Mouse (Mus musculus) cerebellum, adult 2 months (tissue): ENCODE data around the gene Habp2. TPM values are rescaled to one million over a fixed set of nuclear protein-coding genes. Genes with fewer than 3 reads are reported as not detected.
"Not testable (repeated sequence)": the region's sequence is repeated elsewhere in the genome, so short reads cannot be mapped to it uniquely, and the experiment has no call there.

Experiments used
- DNase-seq, 2 experiments: peaks; one replicate each; pipeline ENCODE4 v3.0.0; 2021
- H3K27ac ChIP-seq: fragments of 200-500 bp; 2 replicates; pipeline ENCODE4 v1.5.1; 2012; ENCODE audit warnings: low read length, control low read depth, inconsistent platforms; ENCODE audit not compliant: insufficient read depth
- H3K27me3 ChIP-seq: fragments of 200-500 bp; 2 replicates; pipeline ENCODE4 v1.6.1; 2012; ENCODE audit warnings: inconsistent platforms, mild to moderate bottlenecking, low read length, moderate library complexity; ENCODE audit not compliant: control insufficient read depth, insufficient read depth
- H3K4me1 ChIP-seq: fragments of 200-500 bp; 2 replicates; pipeline ENCODE4 v1.6.1; 2011; ENCODE audit warnings: low read length; ENCODE audit not compliant: control insufficient read depth, insufficient read depth
- H3K4me3 ChIP-seq: fragments of 200-500 bp; replicated peaks from 2 replicates; pipeline ENCODE3; 2011; ENCODE audit warnings: mild to moderate bottlenecking, low read depth, low read length, control low read depth; ENCODE audit not compliant: insufficient read depth
- CTCF ChIP-seq: fragments of 200-500 bp; IDR thresholded peaks from 2 replicates; pipeline ENCODE4 v1.5.1; 2011; ENCODE audit warnings: low read depth, mild to moderate bottlenecking, control low read depth, low read length, moderate library complexity, borderline replicate concordance; ENCODE audit not compliant: insufficient read depth
- POLR2A ChIP-seq: fragments of 200-500 bp; IDR thresholded peaks from 2 replicates; pipeline ENCODE4 v1.6.1; 2011; ENCODE audit warnings: low read length, control low read depth, borderline replicate concordance; ENCODE audit not compliant: insufficient read depth
- WGBS: fragments of 180-500 bp; shearing (Covaris S2); methylation state at CpG from one replicate; pipeline ENCODE4 v1.1.7; 2018; 5-methylcytosine and 5-hydroxymethylcytosine counted together
- polyA plus RNA-seq: library from polyadenylated mRNA; depleted of rRNA; stranded (reverse); fragments of >200 nt; gene quantifications from 2 replicates; pipeline ENCODE4 v1.2.3, GENCODE M21; 2012

The Habp2 gene
- polyA plus RNA-seq, 1 experiment: not detected

DNA sequence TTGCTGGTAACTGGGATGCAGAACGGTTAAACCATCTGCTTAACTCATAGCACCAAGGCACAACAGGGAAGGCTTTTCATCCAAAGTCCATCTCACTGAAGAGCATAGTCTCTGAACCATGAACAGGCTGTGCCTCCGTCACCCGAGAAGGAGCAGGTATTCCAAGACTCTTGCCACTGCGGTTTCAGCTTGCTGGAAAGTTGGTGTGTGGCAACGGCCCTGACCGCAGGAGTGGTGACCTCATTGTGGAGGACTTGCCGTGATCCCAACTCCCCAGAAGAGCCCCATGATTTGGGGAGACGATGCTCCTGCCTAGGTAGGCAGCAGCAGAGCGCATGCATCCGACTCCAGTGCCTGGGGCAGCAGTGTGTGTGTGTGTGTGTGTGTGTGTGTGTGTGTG, 66.8 kb downstream of the Habp2 start:
- DNase-seq: no peak
- Histone ChIP-seq H3K4me1 (no peaks in the 10 kb centered on the region), H3K27me3 (no peaks in the 10 kb centered on the region), H3K4me3 (no peak overlapping the region), H3K27ac (no peak overlapping the region)
- TF ChIP-seq CTCF: no peak
- TF ChIP-seq POLR2A: no peak
- 80% methylated on average over 10 of the region's 10 CpGs for WGBS

DNA sequence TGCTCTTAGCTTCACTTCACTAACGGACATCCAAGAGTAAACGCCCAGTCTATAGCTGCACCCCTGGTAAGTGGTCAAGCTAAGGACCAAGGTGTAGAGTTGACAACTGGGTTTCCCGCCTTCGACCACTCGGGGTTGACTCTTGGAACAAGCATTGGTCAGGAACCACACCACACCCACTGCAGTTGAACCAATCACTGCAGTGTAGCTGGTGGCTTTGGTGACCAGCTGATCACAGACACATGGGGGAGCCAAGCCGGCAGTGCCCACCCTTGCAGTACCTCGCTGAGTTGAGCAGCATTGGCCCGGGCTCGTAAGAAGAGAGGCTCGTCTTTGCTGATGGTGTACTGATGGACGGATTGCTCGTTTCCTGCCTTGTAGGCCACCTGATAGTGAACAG, 68.3 kb downstream of the Habp2 start:
- TF ChIP-seq POLR2A (no peak), CTCF (no peak)
- no peaks in the 10 kb centered on the region for H3K4me1 ChIP-seq
- H3K27me3 ChIP-seq: no peaks in the 10 kb centered on the region
- no peak overlapping the region for H3K4me3 ChIP-seq
- no peak for DNase-seq
- H3K27ac ChIP-seq: no peak overlapping the region
- 92% methylated on average over 12 of the region's 12 CpGs for WGBS

DNA sequence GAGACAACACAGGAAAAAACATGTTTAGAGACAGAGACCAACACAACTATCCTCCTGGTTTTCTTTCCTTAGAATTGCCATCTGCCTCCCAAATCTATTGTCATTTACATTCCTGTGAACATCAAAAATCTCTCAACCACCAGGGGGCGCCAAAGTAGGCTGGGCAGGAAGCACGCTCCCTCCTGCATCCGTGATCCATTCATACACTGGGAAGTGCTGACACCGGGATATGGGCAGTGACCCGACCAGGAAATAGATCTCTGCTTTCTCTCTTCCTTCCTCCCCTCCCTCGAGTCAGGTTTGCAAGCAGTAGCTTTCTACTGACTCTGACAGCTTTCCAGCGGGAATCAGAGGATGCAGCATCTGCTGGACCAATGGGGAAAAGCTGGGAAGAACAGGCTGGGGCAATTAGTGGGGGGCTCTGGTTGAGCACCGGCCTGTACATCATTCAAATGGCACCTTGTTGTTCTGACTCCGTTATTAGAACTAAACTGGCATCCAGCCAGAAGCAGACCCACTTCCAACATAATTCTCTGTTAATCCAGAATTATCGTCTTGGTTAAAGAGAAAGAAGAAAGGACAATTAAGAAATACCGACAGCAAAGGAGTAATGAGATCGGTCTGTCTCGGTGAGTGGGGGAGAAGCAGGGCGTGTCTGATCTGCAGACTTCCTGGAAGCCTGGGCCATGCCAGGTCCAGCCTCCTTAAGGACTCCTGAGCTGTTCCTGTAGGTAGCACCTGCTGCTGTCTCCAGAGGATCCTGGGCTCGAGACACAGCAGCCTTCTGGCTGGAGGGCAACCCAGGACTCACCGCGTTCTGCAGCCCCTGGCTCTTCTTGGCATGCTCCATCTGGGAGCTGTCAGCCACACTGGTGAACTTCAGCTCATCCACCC, 69.8 kb downstream of the Habp2 start:
- no peak for TF ChIP-seq POLR2A
- peak; percentile 50 for TF ChIP-seq CTCF
- Histone ChIP-seq H3K27me3 (no peaks in the 10 kb centered on the region), H3K4me1 (no peaks in the 10 kb centered on the region), H3K27ac (no peak overlapping the region), H3K4me3 (no peak overlapping the region)
- WGBS: 26% methylated on average over 17 of the region's 17 CpGs
- DNase-seq: peak in 1 of 2 experiments; percentile 18

DNA sequence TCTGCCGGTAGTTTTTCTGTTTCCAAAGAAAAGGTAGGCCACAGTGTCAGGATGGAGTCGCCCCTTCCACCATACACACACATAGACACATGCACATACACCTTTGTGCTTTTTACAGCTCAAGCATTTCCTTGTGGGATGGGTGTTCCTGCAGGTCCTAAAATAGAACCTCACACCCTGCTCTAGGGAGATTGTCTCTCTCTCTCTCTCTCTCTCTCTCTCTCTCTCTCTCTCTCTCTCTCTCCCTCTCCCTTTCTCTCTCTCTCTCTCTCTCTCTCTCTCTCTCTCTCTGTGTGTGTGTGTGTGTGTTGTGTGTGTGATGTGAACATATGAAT, 70.4 kb downstream of the Habp2 start:
- WGBS: 44% methylated on average over 2 of the region's 2 CpGs
- H3K27me3 ChIP-seq, H3K4me1 ChIP-seq, H3K4me3 ChIP-seq, H3K27ac ChIP-seq, DNase-seq: not testable (repeated sequence)

DNA sequence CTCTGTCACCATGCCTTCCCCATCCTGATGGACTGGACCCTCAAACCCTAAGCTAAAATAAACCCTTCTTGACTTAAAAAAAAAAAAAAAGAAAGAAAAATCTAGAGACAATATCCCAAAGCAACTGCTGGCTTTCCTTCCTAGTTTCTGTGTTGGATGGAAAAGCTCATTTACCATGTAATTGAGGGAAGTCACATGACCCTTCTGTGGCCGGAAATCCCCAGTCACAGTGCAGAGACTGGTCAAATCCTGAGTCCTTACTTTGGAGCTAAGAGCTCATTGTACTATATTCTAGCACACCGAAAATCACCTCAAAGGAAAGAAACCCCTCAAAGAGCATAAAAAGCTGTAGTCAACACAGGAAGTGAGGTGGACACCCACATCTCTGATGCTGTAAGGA, 72.0 kb downstream of the Habp2 start:
- Histone ChIP-seq H3K4me1 (no peaks in the 10 kb centered on the region), H3K27me3 (no peaks in the 10 kb centered on the region), H3K27ac (no peak overlapping the region), H3K4me3 (no peak overlapping the region)
- WGBS: 63% methylated on average over 2 of the region's 2 CpGs
- TF ChIP-seq POLR2A (no peak), CTCF (no peak)
- DNase-seq: no peak

DNA sequence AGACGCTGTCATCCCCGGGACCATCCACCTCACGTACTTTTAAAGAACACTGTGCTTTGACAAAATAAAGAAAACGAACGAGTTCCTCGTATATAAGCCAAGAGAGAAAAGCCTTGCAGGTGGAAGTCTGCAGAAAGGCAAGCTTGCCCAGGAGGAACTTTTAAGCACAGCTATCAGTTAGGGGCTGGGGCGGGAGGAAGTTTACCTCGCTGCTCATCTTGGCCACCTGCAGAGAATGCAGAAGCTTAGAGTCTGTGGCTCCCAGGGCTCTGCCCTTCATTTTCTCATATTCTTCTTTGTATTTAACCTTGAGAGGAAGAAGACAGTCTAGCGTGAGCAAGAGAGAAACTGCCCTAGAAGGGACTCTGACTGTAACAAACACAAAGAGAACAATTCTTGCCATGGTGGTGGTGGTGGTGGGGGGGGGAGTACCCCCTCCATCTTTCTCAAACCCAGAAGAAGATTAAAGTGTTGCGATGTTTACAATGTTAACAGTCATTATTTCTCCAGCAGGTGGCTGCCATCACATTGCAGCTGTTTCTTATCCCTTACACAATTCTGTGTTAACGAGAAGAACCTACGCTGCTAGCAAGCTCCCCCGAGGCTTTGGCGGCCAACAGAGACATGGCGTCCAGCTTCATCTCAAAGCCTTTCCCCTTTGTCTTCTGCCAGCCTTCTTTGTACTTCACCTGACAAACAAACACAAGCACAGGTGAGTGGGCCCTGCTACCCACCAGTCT, 77.0 kb downstream of the Habp2 start:
- DNase-seq: no peak
- TF ChIP-seq POLR2A (no peak), CTCF (no peak)
- H3K27me3 ChIP-seq: no peaks in the 10 kb centered on the region

DNA sequence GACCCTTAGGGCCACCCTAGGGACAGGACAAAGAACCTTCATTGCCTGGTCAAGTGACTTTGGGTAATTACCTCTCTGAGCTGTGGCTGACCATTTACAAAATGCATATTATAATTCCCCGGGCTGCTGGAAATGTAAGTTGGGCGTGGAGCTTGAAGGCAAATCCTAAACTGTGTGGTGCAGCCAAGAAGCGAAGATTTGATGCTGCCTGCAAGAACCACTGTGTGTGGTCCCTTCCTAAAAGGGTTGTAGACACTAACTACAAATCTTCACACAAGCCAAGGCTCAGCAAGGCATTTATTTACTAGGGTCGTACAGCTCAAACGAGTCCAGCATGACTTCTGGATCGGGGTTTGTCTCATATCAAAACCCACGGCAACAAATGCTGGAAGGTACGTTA, 77.6 kb downstream of the Habp2 start:
- no peak overlapping the region for H3K27ac ChIP-seq
- no peaks in the 10 kb centered on the region for H3K4me1 ChIP-seq
- 60% methylated on average over 8 of the region's 8 CpGs for WGBS

More for the DNA sequence above, 77.0 kb downstream of the Habp2 start:
- H3K27ac ChIP-seq: no peak overlapping the region
- 83% methylated on average over 15 of the region's 15 CpGs for WGBS
- H3K4me1 ChIP-seq: no peaks in the 10 kb centered on the region
- H3K4me3 ChIP-seq: no peak overlapping the region

DNA sequence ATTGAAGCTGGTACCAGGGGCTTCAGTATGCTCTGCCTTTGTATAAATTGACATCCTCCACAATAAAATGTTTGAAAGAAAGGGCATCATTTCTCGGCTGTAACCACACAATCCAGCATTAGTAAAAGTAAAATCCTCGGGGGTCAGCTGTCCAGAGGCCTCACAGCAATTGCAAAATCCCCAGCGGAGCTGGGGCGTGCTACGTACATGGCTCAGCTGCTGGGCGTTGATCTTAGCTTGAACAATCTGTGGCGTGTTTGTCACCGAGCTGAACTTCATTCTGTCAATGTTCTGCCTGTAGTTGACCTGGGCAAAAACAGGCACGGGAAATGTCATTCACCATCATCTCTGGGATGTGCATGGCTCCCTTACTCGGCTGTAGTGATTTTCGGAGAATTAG, 79.2 kb downstream of the Habp2 start:
- no peaks in the 10 kb centered on the region for H3K27me3 ChIP-seq
- no peaks in the 10 kb centered on the region for H3K4me1 ChIP-seq
- 75% methylated on average over 11 of the region's 11 CpGs for WGBS
- TF ChIP-seq CTCF (no peak), POLR2A (no peak)
- H3K4me3 ChIP-seq: no peak overlapping the region
- H3K27ac ChIP-seq: no peak overlapping the region
- no peak for DNase-seq

More for the DNA sequence above, 77.6 kb downstream of the Habp2 start:
- TF ChIP-seq POLR2A (no peak), CTCF (no peak)
- H3K4me3 ChIP-seq: no peak overlapping the region
- H3K27me3 ChIP-seq: no peaks in the 10 kb centered on the region
- DNase-seq: no peak
